Mouse (Mus musculus) left cerebral cortex, postnatal 25 days (tissue): ENCODE results near the gene Dennd6b. TPM values are rescaled to one million over a fixed set of nuclear protein-coding genes. Genes with fewer than 3 reads are reported as not detected.

Source experiments
- DNase-seq, 2 experiments: peaks; one replicate each; pipeline ENCODE4 v3.0.0; 2022; ENCODE audit warnings: low spot score in 2 of 2, mixed read lengths in 1 of 2
- intact Hi-C: fragments of 180-260 bp; cut with DNase I; formaldehyde crosslinking; loops from one replicate; pipeline ENCODE4 v1.15.1; 2025
- total RNA-seq, 2 experiments: library from RNA; stranded (reverse); gene quantifications; 2 replicates each; pipeline ENCODE4 v1.2.3; 2021

Dennd6b gene
- total RNA-seq, 2 experiments from 2014 or later: 44.8 to 47.0 TPM

- DNase-seq: peak in 1 of 2 experiments; percentile 29
- intact Hi-C loops: no loop called here
Measured at GRCm38 (mm10) chr15:89184141-89184936, 12.0 kb downstream of the Dennd6b start.

- DNase-seq: peak in 1 of 2 experiments; percentile 34
- intact Hi-C loops: no loop called here
Measured at GRCm38 (mm10) chr15:89182842-89183241, 13.5 kb downstream of the Dennd6b start.

- DNase-seq: peak in 1 of 2 experiments; percentile 28
- intact Hi-C loops: no loop called here
Measured at GRCm38 (mm10) chr15:89182328-89182741, 14.0 kb downstream of the Dennd6b start.

GRCm38 (mm10) chr15:89181561-89182270, 14.6 kb downstream of the Dennd6b start:
- intact Hi-C loops: no loop called here
- DNase-seq: no peak

- peak; percentile 78 to 82 for DNase-seq
- intact Hi-C loops: no loop called here
Measured at GRCm38 (mm10) chr15:89180571-89181229, 15.6 kb downstream of the Dennd6b start, which contains the start of gene Plxnb2. TSS of gene Plxnb2 (minus strand) at chr15:89180788.

- DNase-seq: peak; percentile 16 to 49
- intact Hi-C loops: no loop called here
Measured at GRCm38 (mm10) chr15:89180081-89180541, 16.2 kb downstream of the Dennd6b start.

- DNase-seq: no peak
- intact Hi-C loops: no loop called here
Measured at GRCm38 (mm10) chr15:89179630-89179964, 16.7 kb downstream of the Dennd6b start.

GRCm38 (mm10) chr15:89178954-89179629, 17.2 kb downstream of the Dennd6b start:
- intact Hi-C loops: no loop called here

GRCm38 (mm10) chr15:89178260-89178860, 17.9 kb downstream of the Dennd6b start:
- no peak for DNase-seq
- intact Hi-C loops: no loop called here

More at GRCm38 (mm10) chr15:89178954-89179629, 17.2 kb downstream of the Dennd6b start:
- DNase-seq: peak in 1 of 2 experiments; percentile 31

GRCm38 (mm10) chr15:89177576-89178259, 18.6 kb downstream of the Dennd6b start:
- intact Hi-C loops: no loop called here

GRCm38 (mm10) chr15:89177121-89177520, 19.2 kb downstream of the Dennd6b start:
- intact Hi-C loops: no loop called here
- DNase-seq: peak in 1 of 2 experiments; percentile 67

More at GRCm38 (mm10) chr15:89177576-89178259, 18.6 kb downstream of the Dennd6b start:
- DNase-seq: no peak

- intact Hi-C loops: no loop called here
- DNase-seq: no peak
Measured at GRCm38 (mm10) chr15:89175411-89176155, 20.7 kb downstream of the Dennd6b start.

GRCm38 (mm10) chr15:89174889-89175339, 21.4 kb downstream of the Dennd6b start:
- no peak for DNase-seq
- intact Hi-C loops: no loop called here

GRCm38 (mm10) chr15:89173906-89174214, 22.4 kb downstream of the Dennd6b start:
- DNase-seq: peak in 1 of 2 experiments; percentile 31
- intact Hi-C loops: no loop called here

- DNase-seq: peak in 1 of 2 experiments; percentile 53
- intact Hi-C loops: no loop called here
Measured at GRCm38 (mm10) chr15:89173024-89173905, 23.0 kb downstream of the Dennd6b start.

GRCm38 (mm10) chr15:89172276-89172935, 23.9 kb downstream of the Dennd6b start:
- intact Hi-C loops: no loop called here
- no peak for DNase-seq
